Mouse (Mus musculus) cerebellum, postnatal 36 days (tissue): ENCODE results near the gene Cfap299.
"Not testable (repeated sequence)": the region's sequence is repeated elsewhere in the genome, so short reads cannot be mapped to it uniquely, and the experiment has no call there.

Experiments
- DNase-seq, 2 experiments: peaks; one replicate each; pipeline ENCODE4 v3.0.0; 2021 to 2022; ENCODE audit warnings: mixed read lengths in 2 of 2

The Cfap299 gene

GRCm38 (mm10) chr5:98550285-98550684, 221.2 kb downstream of the Cfap299 start:
- no peak for DNase-seq

- no peak for DNase-seq
These were observed 221.8 kb downstream of the Cfap299 start for GRCm38 (mm10) chr5:98550873-98551272.

- no peak for DNase-seq
These were observed 223.3 kb downstream of the Cfap299 start, which contains the start of gene Gm11111 for GRCm38 (mm10) chr5:98552395-98552794. Gene Gm11111 (plus strand): TSS chr5:98552695.

GRCm38 (mm10) chr5:98552811-98553601, 223.9 kb downstream of the Cfap299 start:
- no peak for DNase-seq

GRCm38 (mm10) chr5:98561301-98561700, 232.2 kb downstream of the Cfap299 start:
- no peak for DNase-seq

GRCm38 (mm10) chr5:98562806-98563205, 233.7 kb downstream of the Cfap299 start:
- no peak for DNase-seq

GRCm38 (mm10) chr5:98563801-98564200, 234.7 kb downstream of the Cfap299 start:
- DNase-seq, result no peak

GRCm38 (mm10) chr5:98566461-98567193, 237.5 kb downstream of the Cfap299 start:
- no peak for DNase-seq

- DNase-seq, result no peak
These were observed 239.4 kb downstream of the Cfap299 start for GRCm38 (mm10) chr5:98568481-98568880.

- no peak for DNase-seq
These were observed 240.0 kb downstream of the Cfap299 start for GRCm38 (mm10) chr5:98569029-98569513.

GRCm38 (mm10) chr5:98572392-98572791, 243.3 kb downstream of the Cfap299 start:
- peak; percentile 6 to 16 for DNase-seq

GRCm38 (mm10) chr5:98574711-98575470, 245.8 kb downstream of the Cfap299 start:
- no peak for DNase-seq

- no peak for DNase-seq
These were observed 246.3 kb downstream of the Cfap299 start for GRCm38 (mm10) chr5:98575471-98575834.

- DNase-seq, result not testable (repeated sequence)
These were observed 247.4 kb downstream of the Cfap299 start for GRCm38 (mm10) chr5:98576538-98576937.

- no peak for DNase-seq
These were observed 249.3 kb downstream of the Cfap299 start for GRCm38 (mm10) chr5:98578398-98578797.

- DNase-seq, result no peak
These were observed 251.7 kb downstream of the Cfap299 start for GRCm38 (mm10) chr5:98580811-98581210.

GRCm38 (mm10) chr5:98582051-98582450, 252.9 kb downstream of the Cfap299 start:
- DNase-seq, result no peak

GRCm38 (mm10) chr5:98585915-98586314, 256.8 kb downstream of the Cfap299 start:
- no peak for DNase-seq

GRCm38 (mm10) chr5:98613511-98613910, 284.4 kb downstream of the Cfap299 start:
- no peak for DNase-seq

- DNase-seq, result no peak
These were observed 287.8 kb downstream of the Cfap299 start for GRCm38 (mm10) chr5:98616902-98617301.

GRCm38 (mm10) chr5:98617416-98617815, 288.3 kb downstream of the Cfap299 start:
- DNase-seq, result no peak

GRCm38 (mm10) chr5:98650345-98650744, 321.2 kb downstream of the Cfap299 start:
- DNase-seq, result no peak

- no peak for DNase-seq
These were observed 321.9 kb downstream of the Cfap299 start for GRCm38 (mm10) chr5:98651049-98651448.
